Mouse (Mus musculus) CH12.LX (cell line): ENCODE results near the gene Vmn2r86. TPM values are rescaled to one million over a fixed set of nuclear protein-coding genes. Genes with fewer than 3 reads are reported as not detected.

Source experiments
- DNase-seq: peaks from one replicate; pipeline ENCODE4 v3.0.0-alpha.2; 2013; ENCODE audit errors: extremely low read depth
- H3K27ac ChIP-seq: 2 replicates; pipeline ENCODE4 v1.5.1; 2012; ENCODE audit warnings: low read depth, mild to moderate bottlenecking, control low read depth, moderate library complexity; ENCODE audit not compliant: insufficient read depth
- H3K27me3 ChIP-seq: replicated peaks from 2 replicates; pipeline ENCODE3; 2012; ENCODE audit warnings: inconsistent platforms
- H3K36me3 ChIP-seq, 2 experiments: replicated peaks in 1 of 2; 2 replicates each; pipeline versions ENCODE3 to v1.6.1; 2012; ENCODE audit warnings: inconsistent platforms in 1 of 2, low read length in 1 of 2, mild to moderate bottlenecking in 1 of 2, mixed read lengths in 1 of 2, moderate library complexity in 1 of 2; ENCODE audit not compliant: control insufficient read depth in 1 of 2, insufficient read depth in 1 of 2
- H3K4me1 ChIP-seq, 2 experiments: 2 replicates each; pipeline ENCODE4 v1.6.1; 2012; ENCODE audit warnings: inconsistent platforms in 1 of 2, moderate library complexity in 1 of 2; ENCODE audit not compliant: insufficient read depth in 2 of 2, control insufficient read depth in 1 of 2
- H3K4me2 ChIP-seq: 2 replicates; pipeline ENCODE4 v1.6.1; 2012; ENCODE audit warnings: low read depth, mild to moderate bottlenecking, control low read depth; ENCODE audit not compliant: poor library complexity, insufficient read depth, severe bottlenecking
- H3K4me3 ChIP-seq, 3 experiments: fragments of 150-350 bp in 1 of 3; sonication (generic) in 1 of 3; replicated peaks in 1 of 3; 2 replicates each; pipeline versions ENCODE3 to v1.5.1; 2011 to 2012; ENCODE audit warnings: low read depth in 2 of 3, low read length in 2 of 3, mild to moderate bottlenecking in 2 of 3, moderate library complexity in 2 of 3, control low read depth in 1 of 3, improper control_type of control experiment in 1 of 3, inconsistent platforms in 1 of 3, mixed read lengths in 1 of 3; ENCODE audit not compliant: poor library complexity in 1 of 3
- H3K79me2 ChIP-seq: replicated peaks from 2 replicates; pipeline ENCODE4 v1.6.1; 2012; ENCODE audit warnings: mild to moderate bottlenecking, moderate library complexity; ENCODE audit not compliant: control insufficient read depth, poor library complexity, insufficient read depth, severe bottlenecking; ENCODE audit errors: extremely low read depth
- H3K9ac ChIP-seq: 2 replicates; pipeline ENCODE4 v1.6.1; 2012; ENCODE audit warnings: low read depth, mild to moderate bottlenecking, control low read depth, moderate library complexity; ENCODE audit not compliant: insufficient read depth
- H3K9me3 ChIP-seq: replicated peaks from 2 replicates; pipeline ENCODE3; 2012; ENCODE audit warnings: low read length, inconsistent platforms, mixed read lengths
- E2F4 ChIP-seq: IDR thresholded peaks from 2 replicates; pipeline ENCODE4 v1.6.1; 2011; ENCODE audit warnings: low read depth, low read length, improper control_type of control experiment; ENCODE audit not compliant: insufficient replicate concordance
- MAZ ChIP-seq: IDR thresholded peaks from 2 replicates; pipeline ENCODE4 v1.6.1; 2012; ENCODE audit warnings: low read depth, mild to moderate bottlenecking, inconsistent platforms, low read length, improper control_type of control experiment, moderate library complexity
- MEF2A ChIP-seq: IDR thresholded peaks from 2 replicates; pipeline ENCODE4 v1.6.1; 2014; ENCODE audit warnings: low read depth, mild to moderate bottlenecking, inconsistent platforms, low read length, improper control_type of control experiment, borderline replicate concordance
- MXI1 ChIP-seq: IDR thresholded peaks from 2 replicates; pipeline ENCODE4 v1.6.1; 2011; ENCODE audit warnings: mild to moderate bottlenecking, low read depth, low read length, improper control_type of control experiment
- NELFE ChIP-seq: IDR thresholded peaks from 2 replicates; pipeline ENCODE4 v1.6.1; 2011; ENCODE audit warnings: low read depth, low read length, improper control_type of control experiment
- NRF1 ChIP-seq: IDR thresholded peaks from 2 replicates; pipeline ENCODE4 v1.6.1; 2014; ENCODE audit warnings: low read depth, mild to moderate bottlenecking, inconsistent platforms, low read length, improper control_type of control experiment, moderate library complexity
- RAD21 ChIP-seq: IDR thresholded peaks from 2 replicates; pipeline ENCODE4 v1.6.1; 2011; ENCODE audit warnings: low read depth, mild to moderate bottlenecking, low read length, improper control_type of control experiment, moderate library complexity
- SMC3 ChIP-seq: IDR thresholded peaks from 2 replicates; pipeline ENCODE4 v1.6.1; 2011; ENCODE audit warnings: low read depth, low read length, improper control_type of control experiment
- TCF12 ChIP-seq: IDR thresholded peaks from 2 replicates; pipeline ENCODE4 v1.6.1; 2014; ENCODE audit warnings: low read depth, mild to moderate bottlenecking, inconsistent platforms, low read length, improper control_type of control experiment
- USF1 ChIP-seq: IDR thresholded peaks from 2 replicates; pipeline ENCODE4 v1.6.1; 2014; ENCODE audit warnings: low read depth, mild to moderate bottlenecking, inconsistent platforms, low read length, improper control_type of control experiment
- ZKSCAN1 ChIP-seq: IDR thresholded peaks from 2 replicates; pipeline ENCODE4 v1.6.1; 2012; ENCODE audit warnings: low read depth, inconsistent platforms, low read length, improper control_type of control experiment, borderline replicate concordance
- ZNF384 ChIP-seq: IDR thresholded peaks from 2 replicates; pipeline ENCODE4 v1.6.1; 2012; ENCODE audit warnings: low read depth, low read length, improper control_type of control experiment, inconsistent platforms
- dilution Hi-C: fragments of 300-500 bp; cut with MboI; formaldehyde crosslinking; loops from 2 replicates; pipeline ENCODE4 v1.14.3; 2020; ENCODE audit warnings: low sequenced_read_pairs; ENCODE audit not compliant: extremely low pct_unique_long_range_greater_than_20kb, extremely low pct_ligation_motif_present
- in situ Hi-C: fragments of 300-500 bp; cut with MboI; formaldehyde crosslinking; loops from 3 replicates; pipeline ENCODE4 v1.14.3; 2019; ENCODE audit warnings: low sequenced_read_pairs, low pct_ligation_motif_present, low pct_unique_long_range_greater_than_20kb, mixed read lengths
- polyA plus RNA-seq: library from polyadenylated mRNA; unstranded; fragments of >175 nt; gene quantifications from 2 replicates; pipeline ENCODE4 v1.2.1, GENCODE M21; 2012; ENCODE audit warnings: low read depth; ENCODE audit not compliant: insufficient read length
- total RNA-seq, 2 experiments: library from RNA; depleted of rRNA; stranded (reverse); fragments of 300-350 nt in 1 of 2; fragments of >200 nt in 1 of 2; gene quantifications; 2 replicates each; pipeline ENCODE4 v1.2.3; 2012 to 2014

Vmn2r86 gene
- total and polyA plus RNA-seq, 3 experiments: not detected

- Histone ChIP-seq H3K36me3 (no peaks in the 10 kb centered on the region), H3K9ac (no peak within 1 kb of the TSS), H3K4me2 (no peak within 1 kb of the TSS), H3K27ac (no peak within 1 kb of the TSS), H3K79me2 (no peaks in the 10 kb centered on the region), H3K9me3 (no peaks in the 10 kb centered on the region), H3K4me1 (no peaks in the 10 kb centered on the region), H3K27me3 (no peaks in the 10 kb centered on the region), H3K4me3 (no peak within 1 kb of the TSS)
- dilution Hi-C loops: no loop called here
- DNase-seq: no peak
- in situ Hi-C loops: no loop called here
- TF ChIP-seq TCF12 (no peak), USF1 (no peak), E2F4 (no peak), ZNF384 (no peak), MEF2A (no peak), RAD21 (no peak), ZKSCAN1 (no peak), MXI1 (no peak), NRF1 (no peak), NELFE (no peak), MAZ (no peak), SMC3 (no peak)
Observed at GRCm38 (mm10) chr10:130394232-130394631, 61.6 kb downstream of the Vmn2r86 start, which contains the start of gene Vmn2r84. Gene Vmn2r84 (minus strand): TSS chr10:130394332.

Other genes starting within 250 kb of the Vmn2r86 start
- not detected in 2 replicates for gene Olfr827, start 241.6 kb downstream of the Vmn2r86 start, total RNA-seq (2012; rRNA removed)
- not detected in 2 replicates for gene Olfr827, start 241.6 kb downstream of the Vmn2r86 start, total RNA-seq (2014; rRNA removed)
- not detected in 2 replicates for gene Olfr827, start 241.6 kb downstream of the Vmn2r86 start, polyA plus RNA-seq
- gene Neurod4, start 175.8 kb downstream of the Vmn2r86 start, total RNA-seq (2012; rRNA removed): 0.13 and 0.17 TPM in 2 replicates
- 0.08 and 0.24 TPM in 2 replicates for gene Neurod4, start 175.8 kb downstream of the Vmn2r86 start, total RNA-seq (2014; rRNA removed)
- 0.13 TPM in 1 of 2 replicates, not detected in the other for gene Neurod4, start 175.8 kb downstream of the Vmn2r86 start, polyA plus RNA-seq
- 26.0 and 28.1 TPM in 2 replicates for gene Tespa1, start 133.2 kb downstream of the Vmn2r86 start, total RNA-seq (2012; rRNA removed)
- gene Tespa1, start 133.2 kb downstream of the Vmn2r86 start, total RNA-seq (2014; rRNA removed): 55.1 and 68.0 TPM in 2 replicates
- 48.5 and 48.9 TPM in 2 replicates for gene Tespa1, start 133.2 kb downstream of the Vmn2r86 start, polyA plus RNA-seq
- gene Vmn2r84, start 61.7 kb downstream of the Vmn2r86 start, total RNA-seq (2012; rRNA removed): under 0.01 TPM in 1 of 2 replicates, not detected in the other
- gene Vmn2r84, start 61.7 kb downstream of the Vmn2r86 start, total RNA-seq (2014; rRNA removed): not detected in 2 replicates
- 0.26 TPM in 2 replicates for gene Vmn2r84, start 61.7 kb downstream of the Vmn2r86 start, polyA plus RNA-seq
- gene Vmn2r85, start 26.3 kb downstream of the Vmn2r86 start, total RNA-seq (2012; rRNA removed): not detected in 2 replicates
- gene Vmn2r85, start 26.3 kb downstream of the Vmn2r86 start, total RNA-seq (2014; rRNA removed): not detected in 2 replicates
- not detected in 2 replicates for gene Vmn2r85, start 26.3 kb downstream of the Vmn2r86 start, polyA plus RNA-seq
- gene Vmn2r87, start 41.3 kb upstream of the Vmn2r86 start, total RNA-seq (2012; rRNA removed): not detected in 2 replicates
- gene Vmn2r87, start 41.3 kb upstream of the Vmn2r86 start, total RNA-seq (2014; rRNA removed): not detected in 2 replicates
- gene Vmn2r87, start 41.3 kb upstream of the Vmn2r86 start, polyA plus RNA-seq: not detected in 2 replicates